Mouse (Mus musculus) MEL-GATA-1-ER (cell line): Measurements from ENCODE around the gene Cyp39a1.

Source experiments
- DNase-seq: peaks from one replicate; pipeline ENCODE4 v3.0.0-alpha.2; 2012; ENCODE audit warnings: low read depth; ENCODE audit errors: extremely low read depth

Cyp39a1 gene

GRCm38 (mm10) chr17:43667290-43667843 lies at the start of gene Cyp39a1:
TSS of gene Cyp39a1 (plus strand) at chr17:43667425.
- DNase-seq, result no peak

DNA sequence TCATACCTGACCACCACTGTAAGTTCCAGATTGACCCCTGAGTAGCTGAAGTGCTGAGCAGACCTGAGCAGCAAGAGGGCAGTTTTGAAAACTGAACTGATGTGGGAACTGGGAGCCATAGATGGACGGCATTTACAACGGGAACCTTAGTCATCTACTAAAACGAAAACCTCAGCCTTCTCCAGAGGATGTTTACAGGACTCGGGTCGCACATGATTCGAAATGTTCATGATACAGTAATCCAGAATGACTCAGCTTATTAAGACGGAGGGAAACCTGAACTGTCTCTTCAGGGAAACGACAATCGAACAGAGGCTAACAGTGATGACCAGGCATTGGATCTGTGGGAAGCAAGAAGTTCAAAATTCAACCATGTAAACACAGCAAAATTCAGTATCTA lies 48.1 kb upstream of the Cyp39a1 start:
- no peak for DNase-seq

- DNase-seq, result no peak
Observed at GRCm38 (mm10) chr17:43622076-43622475, 45.1 kb upstream of the Cyp39a1 start.

GRCm38 (mm10) chr17:43628246-43628645 lies 39.0 kb upstream of the Cyp39a1 start:
- DNase-seq, result no peak

DNA sequence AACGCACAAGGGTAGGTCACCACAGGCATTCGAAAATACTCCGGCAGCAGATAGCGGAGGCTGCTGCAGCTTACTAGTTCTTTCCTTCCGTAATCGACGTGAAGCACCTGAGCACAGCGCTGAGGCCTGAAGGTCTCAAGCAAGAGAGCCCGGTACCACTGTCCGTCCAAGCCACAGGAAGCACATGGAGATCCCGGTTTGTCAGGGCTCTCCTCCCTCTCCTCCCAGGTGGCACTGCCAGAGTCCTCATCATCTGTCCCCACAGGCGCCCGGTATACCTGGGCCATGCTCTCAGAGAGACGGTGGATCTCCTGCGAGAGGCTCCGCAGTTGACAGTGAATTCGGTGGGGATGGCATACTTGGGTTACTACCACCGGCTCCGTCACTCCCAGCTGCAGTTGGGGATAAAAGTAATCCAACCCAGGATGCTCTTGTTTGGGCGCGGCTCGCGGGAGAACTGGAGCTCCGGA lies 38.2 kb upstream of the Cyp39a1 start:
- no peak for DNase-seq

GRCm38 (mm10) chr17:43629496-43630426 lies 37.5 kb upstream of the Cyp39a1 start, which contains the start of gene Tdrd6:
TSS of gene Tdrd6 (minus strand) at chr17:43630299.
- DNase-seq, result no peak

DNA sequence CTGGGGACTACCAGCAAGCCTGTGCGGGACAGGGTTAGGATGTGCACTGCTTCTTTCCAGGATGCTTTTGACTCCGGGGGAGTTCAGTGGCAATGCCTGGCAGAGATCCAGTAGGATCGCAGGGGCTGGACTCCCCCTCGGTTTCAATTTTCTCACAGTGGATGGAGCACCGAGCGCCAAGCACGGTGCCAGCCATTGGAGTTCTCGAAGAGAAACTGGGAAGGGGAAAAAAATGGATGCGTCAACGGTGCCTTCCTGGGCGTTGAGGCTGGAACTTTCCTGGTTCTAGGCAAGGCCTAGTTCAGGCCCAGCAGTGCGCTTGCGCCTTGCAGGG lies 36.8 kb upstream of the Cyp39a1 start:
- no peak for DNase-seq

GRCm38 (mm10) chr17:43637146-43637545 lies 30.1 kb upstream of the Cyp39a1 start:
- no peak for DNase-seq

DNA sequence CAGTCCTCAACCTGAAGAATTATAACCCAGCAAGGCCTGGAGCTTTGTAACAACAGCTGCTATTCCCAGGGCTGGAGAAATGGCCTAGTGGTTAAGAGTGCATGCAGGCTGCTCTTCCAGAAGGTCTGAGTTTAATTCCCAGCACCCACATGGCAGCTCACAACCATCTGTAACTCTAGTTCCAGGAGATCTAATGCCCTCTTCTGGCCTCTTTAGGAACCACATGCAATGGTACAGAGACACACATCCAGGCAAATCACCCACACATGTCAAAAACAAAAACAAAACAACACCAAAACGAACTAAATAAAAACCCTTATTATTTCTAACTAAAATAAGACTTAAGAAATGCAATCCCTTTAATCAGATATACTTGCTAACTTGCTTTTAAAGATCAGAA lies 26.4 kb upstream of the Cyp39a1 start:
- no peak for DNase-seq

DNA sequence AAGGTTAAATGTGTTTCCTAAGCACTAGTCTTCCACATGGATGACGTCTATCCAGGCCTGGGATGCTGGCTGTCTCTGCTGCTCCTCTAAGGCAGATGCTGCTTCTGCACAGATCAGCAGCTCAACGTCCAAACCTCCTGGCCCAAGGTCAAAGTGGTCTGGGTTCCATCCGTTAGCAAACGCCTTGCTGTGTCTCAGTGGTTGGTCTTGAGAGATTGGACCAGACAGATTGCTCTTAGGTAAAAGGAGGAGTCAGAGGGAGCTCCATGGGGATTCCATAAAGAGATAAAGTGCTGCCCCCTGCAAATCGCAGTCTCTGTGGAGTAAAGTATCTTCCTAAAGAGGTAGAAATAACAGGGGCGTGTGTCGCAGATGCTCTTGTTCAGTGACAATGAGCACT lies 24.0 kb upstream of the Cyp39a1 start:
- no peak for DNase-seq

DNA sequence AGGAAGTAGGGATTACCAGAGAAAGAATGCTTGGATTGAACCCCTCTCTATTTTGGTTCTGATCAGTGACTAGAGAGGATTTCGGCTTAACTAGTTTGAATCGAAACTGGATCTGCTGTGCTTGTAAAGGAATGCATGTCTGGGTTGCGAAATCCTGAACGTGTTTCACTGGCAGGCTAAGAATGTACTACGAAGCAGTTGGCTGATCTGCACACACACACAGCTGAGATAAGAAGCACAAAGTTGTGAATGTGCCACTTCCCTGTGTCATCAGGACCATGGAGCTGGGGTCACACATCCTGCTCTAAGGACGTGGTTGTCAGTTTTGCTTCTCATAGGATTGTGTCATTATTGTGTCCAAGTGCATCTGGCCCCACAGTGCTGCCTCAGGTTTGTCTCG lies 22.9 kb upstream of the Cyp39a1 start:
- no peak for DNase-seq

- no peak for DNase-seq
Observed at GRCm38 (mm10) chr17:43645136-43645535, 22.1 kb upstream of the Cyp39a1 start.

DNA sequence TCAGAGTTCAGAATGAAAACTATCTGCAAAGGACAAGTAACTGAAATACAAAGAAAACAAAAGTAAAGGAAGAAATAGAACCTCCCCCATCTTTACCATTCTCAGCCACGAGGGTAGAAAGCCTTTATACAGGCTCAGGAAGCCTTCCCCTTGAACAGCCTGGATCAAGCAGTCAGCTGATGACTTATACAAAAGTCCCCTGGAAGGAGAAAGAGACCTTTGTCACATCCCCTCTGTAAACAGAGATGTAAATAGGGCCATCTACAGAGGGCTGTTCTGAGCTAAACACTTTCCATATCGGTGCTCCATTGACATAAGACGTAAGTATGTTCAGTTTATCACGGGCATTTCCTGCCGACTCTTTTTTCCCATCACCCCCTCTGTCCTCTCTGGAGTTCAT lies 20.3 kb upstream of the Cyp39a1 start:
- no peak for DNase-seq

DNA sequence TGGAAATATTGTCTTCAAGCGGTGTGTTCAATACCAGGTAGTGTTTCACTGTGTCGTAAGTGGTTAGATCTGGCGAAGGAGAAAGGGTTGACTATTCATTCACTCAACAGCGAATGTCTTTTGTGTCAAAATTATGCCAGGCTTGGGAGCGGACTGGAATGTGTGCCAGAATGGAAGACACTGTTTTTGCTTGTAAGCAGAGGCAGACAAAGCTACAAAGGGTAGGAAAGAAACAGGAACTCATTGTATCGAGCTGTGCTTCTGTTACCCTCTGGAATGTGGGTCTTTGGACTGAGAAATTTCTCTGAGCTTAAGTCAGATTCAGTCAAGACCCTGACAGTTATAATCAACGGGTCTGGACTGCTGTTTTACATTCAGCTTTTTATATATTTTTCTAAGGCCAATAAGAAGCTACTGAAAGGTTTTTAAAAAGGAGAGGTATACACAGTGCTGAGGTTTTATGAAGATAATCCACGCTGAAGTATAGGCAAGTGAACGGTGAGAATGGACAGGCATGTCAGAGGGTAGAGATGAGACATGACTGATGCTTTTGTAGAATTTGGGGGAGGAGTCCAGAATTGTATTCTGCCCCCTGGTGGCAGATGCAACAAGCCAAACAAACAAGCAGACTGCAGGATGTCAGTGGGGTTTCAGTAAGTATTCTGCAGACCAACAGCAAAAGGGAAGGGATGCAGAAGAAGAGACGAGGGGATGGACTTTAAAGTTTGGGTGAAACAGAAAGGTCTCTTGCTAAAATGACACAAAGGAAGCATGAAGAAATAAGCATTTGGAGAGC lies 17.4 kb upstream of the Cyp39a1 start:
- DNase-seq, result no peak

DNA sequence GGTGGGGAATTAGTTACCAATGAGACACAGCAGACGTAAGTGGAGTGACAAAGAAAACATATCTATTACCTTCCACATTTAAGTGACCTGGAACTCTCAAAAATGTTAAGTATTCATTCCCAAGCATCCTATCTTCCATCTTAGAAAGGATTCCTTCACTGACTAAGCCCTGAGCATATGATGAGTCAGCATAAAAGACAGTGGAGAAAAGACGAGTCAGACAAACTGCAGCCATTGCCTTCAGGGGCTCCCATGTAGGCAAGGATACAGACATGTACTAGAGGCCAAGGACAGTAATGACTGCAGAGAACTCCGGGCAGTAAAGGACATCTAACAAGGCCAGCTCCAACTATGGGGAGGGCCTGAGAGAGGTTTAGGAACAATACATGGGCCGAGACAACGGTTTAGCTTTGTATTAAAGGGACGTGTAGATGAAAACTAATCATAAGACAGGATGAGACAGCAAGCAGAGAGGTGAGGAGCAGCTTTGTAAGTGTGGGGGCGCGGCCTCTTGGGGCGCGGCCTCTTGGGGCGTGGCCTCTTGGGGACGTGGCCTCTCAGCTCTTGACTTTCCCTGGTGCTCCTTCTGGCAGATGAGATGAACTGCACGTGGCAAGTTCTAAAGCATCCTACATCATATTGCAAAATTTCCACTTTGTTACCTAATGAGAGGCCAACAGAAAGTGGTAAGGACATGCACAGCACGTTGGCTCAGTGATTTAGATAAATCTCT lies 15.7 kb upstream of the Cyp39a1 start:
- no peak for DNase-seq

GRCm38 (mm10) chr17:43666576-43667289 lies 492 bp upstream of the Cyp39a1 start, which contains the start of gene Slc25a27:
TSS of gene Slc25a27 (minus strand) at chr17:43667214.
- DNase-seq, result no peak

DNA sequence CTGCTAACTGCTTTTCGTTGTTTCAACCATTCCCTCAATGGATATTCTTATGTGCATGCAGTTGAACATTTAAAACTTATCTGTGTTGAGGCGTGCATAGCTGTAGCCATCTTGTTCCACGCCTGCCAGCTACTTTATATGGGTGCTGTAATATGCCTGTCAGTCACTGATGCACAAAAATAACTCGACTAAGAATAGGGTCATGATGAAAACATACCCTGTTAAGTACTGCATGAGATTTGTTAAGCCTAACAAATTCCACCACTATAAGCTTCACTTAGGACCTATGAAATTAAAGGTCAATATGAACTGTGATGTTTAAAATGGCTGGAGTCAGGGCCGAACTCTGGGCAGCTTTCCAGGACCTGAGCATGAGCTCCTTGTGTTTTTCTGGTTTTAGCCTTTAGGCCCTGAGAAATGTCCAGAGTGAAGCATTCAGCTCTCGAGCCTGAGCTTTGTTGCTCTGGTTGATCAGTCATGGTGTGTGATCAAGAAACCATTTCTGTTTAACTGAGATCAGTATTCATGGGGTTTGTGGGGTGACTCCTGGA lies 2.0 kb downstream of the Cyp39a1 start:
- DNase-seq, result no peak

DNA sequence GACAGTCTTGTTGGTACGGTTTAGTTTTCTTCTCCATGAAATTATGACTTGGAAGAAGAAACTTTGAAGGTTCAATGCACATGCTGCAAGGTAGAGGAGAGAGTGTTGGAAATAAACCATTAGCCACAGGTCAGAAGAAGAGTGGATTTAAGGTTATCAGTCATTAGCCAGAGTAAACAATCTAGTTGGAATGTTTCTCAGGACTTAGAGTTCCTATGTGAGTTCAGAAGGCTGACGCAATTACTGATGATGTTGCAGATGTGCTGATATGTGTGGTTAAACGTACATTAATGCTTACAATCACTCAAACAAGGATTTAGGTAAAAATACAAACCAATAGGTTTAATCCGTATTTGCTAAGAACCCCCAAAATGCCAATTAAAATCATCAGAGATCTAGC lies 4.7 kb downstream of the Cyp39a1 start:
- no peak for DNase-seq

- DNase-seq, result no peak
Observed at GRCm38 (mm10) chr17:43675228-43675627, 8.0 kb downstream of the Cyp39a1 start.

DNA sequence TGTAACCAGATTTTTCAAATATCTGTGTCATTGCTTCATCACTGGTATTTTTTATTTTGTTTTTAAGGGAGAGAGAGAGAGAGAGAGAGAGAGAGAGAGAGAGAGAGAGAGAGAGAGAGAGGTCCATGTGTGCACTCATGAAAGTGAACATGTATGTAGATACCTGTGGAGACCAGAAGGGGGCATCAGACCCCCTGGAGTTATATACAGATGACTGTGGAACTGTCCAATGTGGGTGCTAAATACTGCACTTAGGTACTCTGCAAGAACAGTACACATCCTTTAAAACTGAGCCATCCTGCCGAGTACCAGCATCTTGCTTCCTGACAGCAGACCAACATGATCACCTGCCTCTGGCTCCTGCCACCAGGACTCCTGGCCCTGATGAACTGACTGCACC lies 9.0 kb downstream of the Cyp39a1 start:
- no peak for DNase-seq
